Mouse (Mus musculus): ENCODE measurements around the gene Thpo.

Thpo gene

DNA sequence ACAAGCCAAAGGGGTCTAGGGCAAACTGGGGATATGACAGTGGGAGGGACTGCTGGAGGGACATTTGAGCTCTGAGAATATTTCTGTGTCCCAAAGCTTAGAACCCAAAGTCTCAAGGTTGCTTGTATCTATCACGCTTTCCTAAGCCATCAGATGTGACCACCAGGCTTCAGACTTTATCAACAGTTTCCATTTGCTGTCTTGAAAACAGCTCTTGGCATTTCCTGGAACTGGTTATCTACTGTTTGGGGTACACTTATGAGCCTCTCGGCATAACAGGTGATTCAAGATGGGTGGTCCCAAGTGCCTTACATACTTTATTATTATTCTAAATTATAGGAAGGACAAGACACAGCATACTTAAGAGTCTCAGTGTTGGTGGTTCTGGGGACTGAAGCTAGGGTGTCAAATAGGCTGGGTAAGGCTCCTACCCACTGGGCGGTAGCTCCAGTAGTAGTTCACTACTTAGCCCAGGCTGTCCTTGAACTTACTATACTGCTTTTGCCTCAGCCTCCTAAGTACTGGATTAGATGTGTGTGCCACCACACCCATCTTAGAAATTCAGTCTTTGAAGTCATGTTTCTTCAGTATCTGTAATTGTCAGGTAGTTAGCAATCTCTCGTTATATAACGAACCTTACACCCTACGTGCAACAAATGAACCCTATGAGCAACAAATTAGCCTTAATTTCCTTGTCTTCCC, 30.5 kb downstream of the Thpo start:
- DNase-seq (ENCODE audit: low read depth, low spot score) = no peak

DNA sequence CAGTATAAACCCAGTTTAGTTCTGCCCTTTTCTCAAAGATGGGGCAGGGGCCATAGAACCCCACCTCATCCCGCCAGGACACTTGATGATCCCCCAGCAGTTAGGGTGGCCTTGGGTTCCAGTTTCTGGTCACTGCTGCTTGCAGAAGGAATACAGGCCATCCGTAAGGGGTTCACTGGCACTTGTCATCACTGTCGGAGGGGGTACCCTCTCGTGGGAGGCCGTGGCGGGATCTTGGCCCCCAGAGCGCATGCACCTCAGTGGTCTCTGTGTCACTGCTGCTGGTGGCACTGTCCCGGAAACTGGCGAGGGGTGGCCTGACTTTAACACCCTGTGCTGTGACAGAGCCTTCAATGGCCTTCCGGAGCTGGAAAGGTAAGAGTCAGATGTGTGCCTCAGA, 31.2 kb downstream of the Thpo start:
- no peak for DNase-seq (ENCODE audit: low read depth, low spot score)

DNA sequence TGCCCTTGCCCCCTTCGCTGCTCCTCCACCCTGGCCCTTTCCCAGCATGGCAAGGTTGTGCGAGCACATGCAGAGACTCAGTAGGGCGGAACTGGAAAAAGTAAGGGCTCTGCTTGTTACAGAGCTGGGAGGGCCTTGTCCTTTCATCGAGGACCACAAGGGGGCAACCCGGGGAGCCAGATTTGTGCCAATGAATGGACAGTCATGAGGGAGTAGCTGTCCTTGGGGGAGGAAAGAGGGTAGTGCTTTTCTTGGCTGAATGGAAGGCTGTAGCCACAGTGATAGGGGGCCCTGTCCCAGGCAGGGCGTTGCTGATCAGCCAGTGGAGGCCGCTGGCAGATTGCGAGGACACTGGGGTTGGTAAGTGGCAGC, 31.8 kb downstream of the Thpo start:
- peak; percentile 52 for DNase-seq (ENCODE audit: low read depth, low spot score)

DNA sequence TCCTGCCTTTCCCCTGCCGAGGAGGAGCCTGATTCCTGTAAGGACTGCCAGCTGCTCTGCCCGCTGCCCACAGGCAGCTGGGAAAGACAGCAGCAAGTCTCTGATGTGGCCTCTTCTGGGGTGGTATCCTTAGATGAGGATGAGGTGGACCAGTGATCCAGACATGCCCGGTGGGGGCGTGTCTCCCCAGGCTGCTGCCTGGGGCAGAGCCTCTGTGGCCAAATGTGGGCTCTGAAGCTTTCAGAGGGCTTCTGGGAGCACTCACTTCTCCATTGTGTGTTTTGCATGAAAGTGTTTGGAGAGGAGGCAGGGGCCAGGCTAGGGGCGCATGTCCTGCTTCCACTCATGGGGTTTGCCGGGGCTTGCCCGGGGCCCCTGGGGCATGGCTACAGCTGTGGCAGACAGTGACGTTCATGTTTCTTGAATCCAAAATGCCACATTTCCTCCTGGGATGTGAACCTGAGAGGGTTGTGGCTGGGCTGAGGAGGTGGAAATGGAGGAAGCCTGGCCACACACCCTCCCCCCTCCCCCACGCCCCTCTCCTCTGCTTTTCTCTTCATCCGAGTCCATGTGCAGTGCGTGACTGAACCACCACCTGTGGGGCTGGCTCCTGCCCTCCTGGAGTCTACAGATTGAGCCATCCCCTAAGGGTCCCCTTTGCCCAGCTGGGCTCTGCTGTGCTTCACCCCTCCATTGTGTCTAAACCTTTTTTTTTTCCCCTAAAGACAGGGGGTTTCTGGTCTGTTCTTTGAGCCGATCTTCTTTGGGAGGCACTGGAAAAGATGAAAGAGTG, 32.4 kb downstream of the Thpo start:
- DNase-seq (ENCODE audit: low read depth, low spot score) = no peak

DNA sequence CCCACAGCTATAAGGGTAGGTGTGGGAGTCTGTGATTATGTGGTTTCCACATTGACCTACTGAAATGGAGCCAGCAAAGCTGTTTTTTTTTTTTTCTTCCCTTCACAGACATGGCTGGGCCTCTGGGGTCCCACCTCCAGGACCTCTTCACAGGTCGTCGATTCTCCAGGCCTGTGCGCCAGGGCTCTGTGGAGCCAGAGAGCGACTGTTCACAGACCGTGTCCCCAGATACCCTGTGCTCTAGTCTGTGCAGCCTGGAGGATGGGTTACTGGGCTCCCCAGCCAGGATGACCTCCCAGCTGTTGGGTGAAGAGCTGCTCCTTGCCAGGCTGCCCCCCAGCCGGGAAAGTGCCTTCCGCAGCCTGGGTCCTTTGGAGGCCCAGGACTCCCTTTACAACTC, 33.0 kb downstream of the Thpo start:
- no peak for DNase-seq (ENCODE audit: low read depth, low spot score)

DNA sequence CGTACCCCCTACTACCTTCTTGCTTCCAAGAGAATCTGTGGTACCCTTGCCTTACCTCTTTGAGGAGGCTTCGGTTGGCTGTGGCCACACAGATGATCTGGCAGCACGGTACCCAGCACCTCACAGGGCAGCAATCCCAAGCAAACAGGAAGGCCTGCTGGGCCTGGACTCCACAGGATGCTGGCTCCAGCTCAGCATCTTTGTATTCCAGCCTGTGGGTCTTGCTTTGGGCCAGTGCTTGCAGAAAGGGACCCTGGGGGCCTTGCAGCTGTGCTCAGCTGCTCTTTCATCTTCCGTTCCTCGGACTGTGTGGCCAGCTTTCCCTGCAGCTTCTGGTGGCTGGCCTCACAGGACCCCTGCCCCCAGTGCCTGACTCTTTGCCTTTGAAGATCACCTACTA, 34.3 kb downstream of the Thpo start:
- DNase-seq (ENCODE audit: low read depth, low spot score) = no peak

DNA sequence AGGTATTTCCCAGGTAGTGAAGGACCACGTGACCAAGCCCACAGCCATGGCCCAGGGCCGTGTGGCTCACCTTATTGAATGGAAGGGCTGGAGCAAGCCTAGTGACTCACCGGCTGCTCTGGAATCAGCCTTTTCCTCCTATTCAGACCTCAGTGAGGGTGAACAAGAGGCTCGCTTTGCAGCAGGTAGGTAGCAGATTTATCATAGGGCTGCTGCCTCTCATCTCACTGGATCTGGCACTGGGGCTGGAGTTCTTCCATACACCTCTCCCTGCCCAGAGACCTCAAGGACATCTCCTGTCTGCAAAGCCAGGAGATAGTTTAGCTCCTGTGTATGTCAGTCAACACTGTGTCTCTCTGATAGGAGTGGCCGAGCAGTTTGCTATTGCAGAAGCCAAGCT, 35.0 kb downstream of the Thpo start:
- no peak for DNase-seq (ENCODE audit: low read depth, low spot score)

DNA sequence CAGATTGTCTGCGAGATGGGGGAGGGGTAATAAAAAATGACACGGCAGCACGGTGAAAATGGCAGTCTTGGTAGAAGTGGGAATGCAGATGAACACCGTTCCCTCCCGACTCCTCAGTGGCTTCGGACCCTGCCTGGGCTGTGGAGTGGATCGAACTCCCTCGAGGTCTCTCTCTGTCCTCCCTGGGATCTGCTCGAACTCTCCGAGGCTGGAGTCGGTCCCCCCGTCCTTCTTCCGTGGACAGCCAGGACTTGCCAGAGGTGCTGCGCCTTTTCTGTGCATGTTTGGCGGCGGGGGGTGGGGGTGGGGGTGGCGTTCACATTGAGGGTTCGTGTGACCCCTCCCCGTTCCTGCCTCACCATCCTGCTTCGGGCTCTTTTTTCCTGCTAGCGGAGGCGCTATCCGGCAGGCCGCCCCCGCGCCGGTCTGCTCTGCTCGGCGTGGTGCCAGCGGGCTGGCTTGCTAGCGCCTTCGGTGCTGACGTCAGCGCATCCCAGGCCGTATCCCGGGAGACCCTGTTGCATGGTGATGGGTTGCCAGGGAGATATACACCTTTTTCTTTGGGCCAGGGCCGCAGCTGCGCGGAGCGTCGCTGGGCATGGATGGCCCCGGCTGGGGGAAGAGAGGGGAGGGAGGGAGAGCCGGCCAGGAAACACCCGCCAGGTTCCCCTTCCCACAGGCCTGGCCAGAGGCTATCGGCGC, 38.5 kb downstream of the Thpo start:
- DNase-seq (ENCODE audit: low read depth, low spot score) = peak; percentile 60

DNA sequence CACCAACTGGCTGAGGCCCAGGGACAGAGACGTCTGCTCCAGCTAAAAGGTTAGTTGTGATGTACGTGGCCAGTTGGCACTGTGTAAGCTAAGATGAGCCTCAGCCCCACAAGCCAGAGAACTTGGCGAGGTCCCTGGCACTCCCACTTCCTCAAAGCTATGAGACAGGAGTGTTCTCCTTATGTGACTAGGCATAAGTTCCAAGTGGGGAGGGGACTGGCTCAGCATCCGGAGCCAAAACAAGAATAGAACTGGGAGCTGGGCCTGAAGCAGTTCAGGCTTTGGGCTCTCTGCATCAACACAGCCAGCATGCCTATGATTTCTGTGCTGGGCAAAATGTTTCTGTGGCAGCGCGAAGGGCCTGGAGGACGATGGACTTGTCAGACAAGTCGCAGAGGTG, 39.5 kb downstream of the Thpo start:
- DNase-seq (ENCODE audit: low read depth, low spot score) = no peak

DNA sequence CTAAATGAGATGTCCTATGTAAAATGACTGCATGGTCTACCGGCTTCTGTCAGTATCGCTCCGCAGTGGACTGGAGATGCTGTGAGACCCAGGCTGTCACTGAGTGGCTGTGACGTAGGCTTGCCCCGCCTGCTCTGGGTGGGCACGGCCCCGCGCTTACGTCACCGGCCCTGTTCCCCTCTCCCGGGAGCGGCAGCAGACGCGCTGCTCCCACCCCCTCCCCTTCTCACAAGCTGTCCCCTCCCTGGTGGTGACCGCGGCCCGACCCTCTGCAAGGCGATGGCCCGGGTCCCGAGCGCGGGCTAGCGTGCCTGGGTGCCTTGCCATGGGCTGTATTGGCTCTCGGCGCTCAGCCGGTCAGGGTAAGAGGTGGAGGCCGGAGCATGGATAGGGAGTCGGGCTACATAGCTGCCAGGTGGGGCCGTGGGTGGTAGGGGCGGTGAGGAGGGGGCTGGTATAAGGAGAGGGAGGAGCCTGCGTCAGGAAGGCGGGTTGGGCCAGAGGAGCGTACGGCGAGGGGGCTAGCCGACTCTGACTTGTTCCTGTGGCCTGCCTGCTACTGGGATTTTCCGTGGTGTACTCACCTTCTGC, 41.1 kb downstream of the Thpo start, which contains the start of gene Fam131a:
TSS of gene Fam131a (plus strand) at position 131 of the 591 bp plus-strand sequence.
- DNase-seq (ENCODE audit: low read depth, low spot score) = peak; percentile 84

DNA sequence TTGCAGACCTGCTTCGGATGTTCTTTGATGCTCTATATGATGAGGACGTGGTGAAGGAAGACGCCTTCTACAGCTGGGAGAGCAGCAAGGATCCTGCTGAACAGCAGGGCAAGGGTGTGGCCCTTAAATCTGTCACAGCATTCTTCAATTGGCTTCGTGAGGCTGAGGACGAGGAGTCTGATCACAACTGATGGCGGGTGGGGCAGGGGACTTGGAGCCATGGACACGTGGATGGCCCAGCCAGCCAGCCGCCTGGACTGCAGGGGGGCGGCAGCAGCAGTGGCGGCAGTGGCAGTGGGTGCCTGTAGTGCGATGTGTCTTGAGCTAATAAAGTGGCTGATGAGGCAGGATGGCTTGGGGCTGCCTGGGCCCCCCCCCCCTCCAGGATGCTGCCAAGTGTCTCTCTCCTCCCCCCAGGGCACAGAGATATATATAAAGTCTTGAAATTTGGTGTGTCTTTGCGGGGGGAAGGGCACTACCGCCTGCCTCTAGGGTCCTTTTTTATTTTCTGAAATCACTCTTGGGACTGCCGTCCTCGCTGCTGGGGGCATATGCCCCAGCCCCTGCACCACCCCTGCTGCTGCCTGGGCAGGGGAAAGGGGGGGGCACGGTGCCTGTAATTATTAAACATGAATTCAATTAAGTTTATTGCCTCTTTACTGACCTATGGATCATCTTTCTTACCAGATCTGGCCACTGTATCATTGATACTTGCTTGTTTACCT, 41.9 kb downstream of the Thpo start:
- no peak for DNase-seq (ENCODE audit: low read depth, low spot score)

DNA sequence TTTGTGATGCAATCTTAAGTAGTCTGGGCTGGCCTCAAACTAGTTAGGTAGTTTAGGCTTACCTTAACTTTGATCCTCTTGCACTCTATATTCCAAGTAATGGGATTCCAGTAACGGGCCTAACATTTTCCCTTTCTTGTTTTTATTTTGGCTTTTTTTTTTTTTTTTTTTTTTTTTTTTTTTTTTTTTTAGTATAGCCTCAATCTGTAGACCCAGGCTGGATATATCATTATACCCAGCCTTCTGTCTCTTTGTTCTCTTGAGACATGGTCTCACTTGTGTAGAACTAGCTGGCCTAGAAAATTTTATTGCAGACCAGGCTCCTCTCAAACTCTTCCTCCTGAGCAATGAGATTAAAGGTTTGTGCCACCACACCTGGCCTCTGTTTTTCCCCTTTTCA, 42.7 kb downstream of the Thpo start:
- no peak for DNase-seq (ENCODE audit: low read depth, low spot score)

DNA sequence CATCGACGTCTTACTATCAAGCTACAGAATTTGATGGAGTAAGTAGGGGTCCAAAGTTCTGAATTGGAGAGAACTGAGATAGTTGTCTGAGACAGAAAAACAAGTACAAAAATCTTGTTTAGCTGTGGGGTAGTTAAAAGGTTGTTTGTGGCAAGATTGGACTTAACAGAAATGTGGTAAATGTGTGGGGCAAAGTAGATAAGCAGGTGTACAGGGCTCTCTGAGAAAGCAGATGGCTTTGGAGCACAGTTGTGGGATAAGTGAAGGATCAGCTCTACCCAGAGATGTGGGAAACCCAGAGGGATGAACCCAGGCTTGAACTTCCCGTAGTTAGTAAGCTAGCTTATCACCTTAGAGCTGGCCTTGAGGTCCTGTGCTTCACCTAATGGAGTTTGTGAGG, 43.5 kb downstream of the Thpo start:
- no peak for DNase-seq (ENCODE audit: low read depth, low spot score)

DNA sequence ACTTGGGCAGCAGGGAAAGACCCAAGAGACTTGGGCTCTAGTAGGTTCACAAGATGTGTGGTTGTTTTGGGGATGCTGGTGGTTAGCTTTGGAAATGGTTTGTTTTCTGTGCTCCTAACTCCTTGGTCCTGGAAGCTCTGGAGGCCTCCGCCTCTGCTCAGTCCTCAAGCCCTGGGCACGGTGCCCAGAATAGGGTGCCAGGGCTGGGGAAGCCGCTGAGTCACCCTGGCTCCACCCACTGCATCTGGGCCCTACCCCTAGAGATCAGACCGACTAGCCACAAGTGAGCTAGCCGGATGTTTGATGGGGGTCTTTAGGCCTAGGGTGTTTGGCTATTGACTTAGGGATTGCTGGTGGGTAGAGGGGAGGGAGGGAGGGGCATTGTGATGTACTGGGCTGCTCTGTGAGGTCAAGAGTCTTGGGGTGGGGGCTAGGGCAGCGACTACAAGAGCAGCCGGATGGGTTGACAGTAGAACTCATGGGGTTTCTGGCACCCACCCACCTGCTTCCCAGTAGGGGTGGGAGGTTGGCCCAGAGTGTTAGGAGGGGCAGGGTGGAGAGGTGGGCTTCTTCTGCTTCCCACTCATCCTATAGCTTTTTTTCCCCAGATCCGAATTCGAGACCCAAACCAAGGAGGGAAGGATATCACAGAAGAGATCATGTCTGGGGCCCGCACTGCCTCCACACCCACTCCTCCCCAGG, 56.2 kb downstream of the Thpo start:
- no peak for DNase-seq (ENCODE audit: low read depth, low spot score)

DNA sequence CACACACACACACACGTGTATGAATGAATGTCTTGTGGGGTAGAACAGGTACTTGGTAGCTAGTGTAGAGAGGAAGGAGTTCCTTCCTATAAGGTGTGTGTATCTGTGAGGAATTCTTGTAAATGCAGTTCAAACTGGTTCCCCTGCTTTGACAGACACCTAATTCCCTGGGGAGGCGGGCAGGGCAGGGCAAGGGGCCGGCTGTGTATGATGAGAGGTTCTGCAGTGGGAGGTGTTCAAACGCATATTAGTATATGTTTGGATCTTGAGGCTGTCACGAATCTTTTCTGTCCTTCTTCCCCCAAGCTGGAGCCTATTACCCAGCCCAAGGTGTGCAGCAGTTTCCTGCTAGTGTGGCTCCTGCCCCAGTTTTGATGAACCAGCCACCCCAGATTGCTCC, 56.9 kb downstream of the Thpo start:
- no peak for DNase-seq (ENCODE audit: low read depth, low spot score)

DNA sequence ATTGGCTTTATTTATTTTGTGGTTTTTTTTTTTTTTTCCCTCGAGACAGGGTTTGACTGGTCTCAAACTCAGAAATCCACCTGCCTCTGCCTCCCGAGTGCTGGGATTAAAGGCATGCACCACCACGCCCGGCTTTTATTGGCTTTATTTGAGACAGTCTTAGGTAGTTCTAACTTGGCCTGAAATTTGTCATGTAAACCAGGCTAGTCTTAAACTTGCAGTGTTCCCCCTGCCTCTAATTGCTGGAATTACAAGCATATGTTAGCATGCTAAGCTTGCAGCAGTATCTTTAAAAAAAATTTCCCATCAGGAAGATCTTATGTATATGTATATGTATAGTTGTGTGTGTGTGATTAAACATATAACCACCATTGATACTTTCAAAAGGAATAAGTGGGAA, 57.6 kb downstream of the Thpo start:
- DNase-seq (ENCODE audit: low read depth, low spot score) = peak; percentile 38

DNA sequence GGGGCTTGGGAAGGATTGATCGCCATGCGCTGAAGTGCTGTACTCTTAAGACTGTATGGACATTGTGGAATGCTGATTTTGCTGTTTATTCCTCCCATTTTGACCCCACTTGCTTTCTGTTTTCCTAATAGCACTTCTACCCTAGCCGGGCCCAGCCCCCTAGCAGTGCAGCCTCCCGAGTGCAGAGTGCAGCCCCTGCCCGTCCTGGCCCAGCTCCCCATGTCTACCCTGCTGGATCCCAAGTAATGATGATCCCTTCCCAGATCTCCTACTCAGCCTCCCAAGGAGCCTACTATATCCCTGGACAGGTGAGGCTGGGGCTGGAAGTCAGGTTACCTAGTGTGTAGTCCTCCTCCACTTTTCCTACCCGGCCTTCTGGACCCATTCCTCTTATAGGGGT, 59.1 kb downstream of the Thpo start:
- no peak for DNase-seq (ENCODE audit: low read depth, low spot score)
